Mouse (Mus musculus): ENCODE results near the gene Arl13b. TPM values are rescaled to one million over a fixed set of nuclear protein-coding genes. Genes with fewer than 3 reads are reported as not detected.

Arl13b gene
- 20.2 TPM for polyA plus RNA-seq (2017; shearing (Covaris generic))

GRCm38 (mm10) chr16:62846498-62847312 is at the start of gene Arl13b:
Gene Arl13b, minus strand, starts transcription at chr16:62847040.

GRCm38 (mm10) chr16:62854191-62855068 is 7.6 kb upstream of the Arl13b start, which contains the start of gene Pros1:
Gene Pros1, plus strand, starts transcription at chr16:62854307.

GRCm38 (mm10) chr16:62814491-62814890 is 32.3 kb downstream of the Arl13b start, which contains the start of gene Stx19:
Gene Stx19, plus strand, starts transcription at chr16:62814676.

GRCm38 (mm10) chr16:62786621-62787331 is 60.1 kb downstream of the Arl13b start, which contains the start of gene Nsun3:
Gene Nsun3, minus strand, starts transcription at chr16:62786818.

Other genes starting within 250 kb of the Arl13b start
- 25.1 TPM for gene Nsun3, start 60.2 kb downstream of the Arl13b start, polyA plus RNA-seq (2017; shearing (Covaris generic))
- 0.58 TPM for gene Stx19, start 32.4 kb downstream of the Arl13b start, polyA plus RNA-seq (2017; shearing (Covaris generic))
- 16.6 TPM for gene Pros1, start 7.3 kb upstream of the Arl13b start, polyA plus RNA-seq (2017; shearing (Covaris generic))

Data from CD4-positive, CD25-positive, alpha-beta regulatory T cell, adult 9 weeks (primary cell).